Mouse (Mus musculus): ENCODE data around the gene Dtd1.

The Dtd1 gene

DNA sequence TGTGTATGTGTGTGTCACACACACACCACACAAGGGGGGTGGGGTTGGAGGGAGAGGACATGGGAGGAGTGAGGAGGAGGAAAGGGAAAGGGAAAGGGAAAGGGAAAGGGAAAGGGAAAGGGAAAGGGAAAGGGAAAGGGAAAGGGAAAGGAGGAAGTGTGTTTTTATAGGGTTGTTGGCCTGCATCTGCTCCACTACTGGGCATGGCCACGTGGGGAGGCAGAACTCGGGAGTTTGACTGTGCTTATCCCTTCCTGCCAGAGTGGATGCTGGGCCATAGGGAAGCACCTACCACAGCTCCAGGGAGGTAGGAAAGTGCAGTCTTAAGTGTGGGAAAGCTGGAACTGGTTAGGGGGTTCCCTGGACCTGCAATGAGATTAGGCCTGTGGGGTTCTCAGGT, 114.9 kb downstream of the Dtd1 start:
- DNase-seq (ENCODE audit: low spot score in 2 of 2) = no peak

DNA sequence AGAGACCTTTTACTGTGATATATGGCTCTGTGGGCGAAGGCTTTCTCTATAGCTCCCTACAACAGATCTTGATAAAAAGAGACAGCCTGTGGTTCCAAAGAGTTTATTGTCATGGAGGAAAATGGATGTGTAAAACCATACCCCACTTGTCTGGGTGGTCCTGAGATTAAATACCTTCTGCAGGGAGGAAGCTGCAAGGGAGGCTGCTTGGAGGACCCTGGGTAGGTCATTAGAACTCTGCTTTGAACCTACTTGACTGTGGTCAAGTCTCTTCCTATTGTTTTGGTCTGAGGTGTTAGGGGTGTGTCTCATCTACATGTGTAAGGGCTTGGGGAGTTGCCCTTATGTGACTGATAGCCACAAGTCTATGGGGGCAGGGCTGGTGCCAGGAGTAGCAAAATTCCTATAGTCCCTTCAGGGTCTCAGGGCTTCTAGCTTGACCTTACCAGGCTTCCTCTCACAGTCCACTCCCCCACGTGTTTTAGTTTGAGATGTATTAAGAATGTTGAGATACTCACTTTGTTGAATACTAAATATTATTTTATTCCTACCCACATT, 115.6 kb downstream of the Dtd1 start:
- DNase-seq (ENCODE audit: low spot score in 2 of 2) = no peak

DNA sequence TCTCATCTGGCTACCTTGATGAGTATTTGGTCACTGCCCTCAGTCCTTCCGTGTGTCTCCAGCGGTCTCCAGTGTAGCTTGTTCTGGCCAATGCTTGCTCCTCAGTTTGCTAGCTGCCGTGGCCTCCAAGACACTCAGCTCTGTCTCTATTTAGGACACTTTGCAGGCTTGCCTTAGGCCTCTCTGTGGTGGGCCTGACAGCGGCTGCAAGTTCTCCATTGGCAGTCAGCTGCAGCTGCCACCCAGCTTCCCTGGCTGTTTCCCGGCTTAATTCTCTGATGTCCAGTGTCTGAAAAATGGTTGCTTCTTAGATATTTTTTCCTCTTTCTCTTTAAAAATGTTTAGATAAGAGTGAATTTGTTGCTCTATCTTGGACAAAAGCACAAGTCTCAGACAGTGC, 116.6 kb downstream of the Dtd1 start:
- no peak for DNase-seq (ENCODE audit: low spot score in 2 of 2)

DNA sequence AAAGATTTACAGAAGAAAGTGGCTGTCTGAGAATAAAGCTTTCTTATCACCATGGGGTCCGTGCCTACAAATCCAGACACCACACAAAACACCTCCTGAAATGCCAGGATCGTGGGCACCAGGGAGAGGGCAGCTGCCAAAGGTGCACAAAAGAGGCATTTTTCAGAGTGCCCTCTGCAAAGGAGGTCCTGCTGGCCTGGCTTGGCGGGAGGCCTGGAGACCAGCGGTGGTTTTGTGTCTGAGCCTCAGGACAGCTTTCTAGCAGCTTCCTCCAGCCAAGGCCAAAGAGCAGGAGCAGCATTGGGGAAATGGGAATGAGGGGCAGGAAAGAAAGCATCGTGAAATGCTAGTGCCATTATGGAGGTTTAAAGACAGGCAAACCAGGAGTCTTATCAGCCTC, 118.6 kb downstream of the Dtd1 start:
- no peak for DNase-seq (ENCODE audit: low spot score in 2 of 2)

DNA sequence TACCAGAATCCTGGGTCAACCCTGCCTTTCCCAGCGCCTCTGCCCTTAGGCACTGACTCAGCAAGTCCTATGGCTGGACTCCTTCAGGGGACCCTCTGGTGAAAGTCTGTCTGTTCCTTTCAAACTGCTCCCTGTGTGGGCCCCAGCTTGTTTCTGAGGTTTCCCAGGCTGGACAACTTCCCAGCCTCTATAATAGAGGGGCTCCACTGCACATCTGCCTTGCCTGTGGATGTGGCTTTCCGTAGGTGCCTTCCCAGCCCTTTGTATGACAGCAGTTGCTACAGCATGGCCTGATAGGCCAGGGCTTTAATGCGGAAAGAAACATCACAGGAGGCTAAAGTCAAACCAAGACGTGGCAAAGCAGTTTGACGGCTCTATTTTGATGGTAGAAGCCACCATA, 119.6 kb downstream of the Dtd1 start:
- no peak for DNase-seq (ENCODE audit: low spot score in 2 of 2)

DNA sequence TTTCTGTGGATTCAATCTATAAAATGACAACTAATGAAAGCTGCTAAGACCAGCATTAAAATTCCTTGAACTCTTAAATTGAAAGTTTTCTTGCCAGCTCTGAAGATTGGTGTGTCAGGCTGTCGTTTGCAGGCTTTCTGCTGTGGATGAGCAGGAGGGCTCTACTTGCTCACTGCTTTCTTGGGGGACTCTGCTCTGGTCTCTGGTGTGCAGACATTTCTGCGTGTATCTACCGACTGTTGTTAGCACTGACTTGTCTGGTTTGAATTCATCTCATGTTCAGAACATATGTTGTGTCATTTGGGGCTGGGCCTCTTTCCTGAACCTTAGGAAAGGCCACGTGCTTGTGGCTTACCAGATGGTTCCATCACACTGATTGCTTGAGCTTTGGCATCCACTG, 120.0 kb downstream of the Dtd1 start:
- no peak for DNase-seq (ENCODE audit: low spot score in 2 of 2)

DNA sequence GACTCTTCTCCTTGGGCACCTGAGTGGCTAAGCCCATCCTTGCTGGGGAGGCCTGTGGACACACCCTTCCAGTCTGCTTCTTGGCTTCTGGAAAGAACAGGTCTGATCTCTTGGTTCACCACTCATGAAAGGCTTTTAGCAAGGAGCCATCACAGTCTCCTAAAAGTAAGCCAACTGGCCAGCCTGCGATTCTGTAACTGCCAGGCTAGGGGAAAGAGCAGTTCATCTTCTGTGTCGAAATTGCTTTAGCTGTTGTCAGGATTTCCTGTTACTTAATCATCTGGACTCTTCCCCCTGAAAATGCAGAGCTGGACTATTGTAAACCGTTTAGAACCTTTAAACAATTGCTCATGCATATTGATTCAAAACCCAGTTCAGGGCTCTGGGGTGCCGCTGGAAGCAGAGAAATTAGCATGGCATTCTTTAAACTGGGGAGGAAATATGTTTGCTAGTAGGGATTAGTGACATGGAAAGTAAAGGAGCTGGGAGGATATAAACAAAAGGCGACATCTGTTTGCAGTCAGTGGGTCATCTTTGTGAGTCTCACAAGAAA, 120.8 kb downstream of the Dtd1 start:
- no peak for DNase-seq (ENCODE audit: low spot score in 2 of 2)

DNA sequence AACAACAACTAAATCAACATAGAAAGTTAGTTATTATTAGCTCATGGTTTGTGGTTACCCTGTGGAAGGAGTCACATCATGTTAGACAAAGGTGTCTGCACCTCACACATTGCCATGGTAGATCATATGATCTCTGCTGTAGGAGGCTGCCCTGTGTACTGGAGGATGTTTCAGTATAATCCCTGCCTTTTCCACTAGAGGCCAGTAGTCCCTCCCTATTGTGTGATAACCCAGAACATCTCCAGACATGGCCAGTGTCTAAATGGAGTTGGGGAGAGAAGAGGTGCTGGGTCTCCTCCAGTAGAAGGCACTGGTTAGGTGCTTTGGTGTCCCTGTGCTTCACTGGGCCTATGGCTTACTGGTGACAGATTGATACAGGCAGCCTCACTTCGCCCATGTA, 125.0 kb downstream of the Dtd1 start:
- DNase-seq (ENCODE audit: low spot score in 2 of 2) = no peak

DNA sequence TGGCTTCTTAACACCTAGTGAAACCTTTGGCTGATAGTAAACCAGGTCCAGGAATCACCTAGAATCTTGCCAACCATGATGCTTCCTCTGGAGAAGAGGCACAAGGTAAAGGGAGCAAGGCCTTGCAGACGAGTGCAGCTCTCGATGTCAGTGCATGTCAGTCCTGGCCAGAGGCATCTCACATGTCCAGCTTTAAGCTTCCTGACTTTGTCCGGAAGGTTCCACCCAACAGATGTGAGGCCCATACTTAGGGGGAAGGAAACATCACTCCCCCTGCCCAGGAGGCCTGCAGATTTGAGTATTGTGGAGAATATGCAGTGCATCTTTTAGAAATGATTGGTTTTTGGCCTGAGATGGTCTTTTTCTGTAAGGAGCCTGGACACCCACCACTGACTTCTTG, 127.4 kb downstream of the Dtd1 start:
- no peak for DNase-seq (ENCODE audit: low spot score in 2 of 2)

DNA sequence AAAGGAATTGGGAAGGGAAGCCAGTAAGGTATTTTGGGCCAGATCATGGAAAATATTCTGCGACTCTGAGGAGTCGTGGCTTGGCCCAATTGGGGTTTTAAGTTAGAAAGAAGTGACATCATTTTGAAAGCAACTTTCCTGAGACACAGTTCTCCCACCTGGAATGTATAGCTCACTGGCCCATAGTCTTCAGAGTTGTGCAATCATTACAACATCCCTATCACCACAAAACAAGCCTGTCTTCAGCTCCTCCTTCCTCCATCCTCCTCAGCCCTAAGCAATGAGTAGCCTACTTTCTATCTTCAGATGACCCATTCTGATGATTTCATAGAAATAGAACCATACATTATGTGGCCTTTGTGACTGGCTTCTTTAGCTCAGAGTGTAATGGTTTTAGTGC, 130.1 kb downstream of the Dtd1 start:
- DNase-seq (ENCODE audit: low spot score in 2 of 2) = no peak

DNA sequence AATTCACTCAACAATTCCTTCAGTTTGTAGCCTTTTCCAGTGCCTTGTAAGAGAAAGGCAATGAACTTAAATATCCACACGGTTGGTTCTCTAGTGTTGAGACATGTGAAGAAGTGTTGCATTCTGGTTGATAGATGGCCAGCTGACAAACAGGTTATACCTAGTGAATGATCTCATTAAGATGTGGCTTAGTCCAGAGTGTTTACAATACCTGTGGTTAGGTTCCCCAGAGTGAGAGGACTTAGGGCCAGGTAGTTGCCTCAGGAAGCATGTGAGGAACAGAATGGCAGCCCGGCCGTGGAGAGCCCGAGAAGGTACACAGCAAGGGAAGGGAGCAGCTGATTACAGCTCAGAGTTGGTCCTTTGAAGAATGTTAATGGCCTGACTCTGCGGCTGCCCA, 138.5 kb downstream of the Dtd1 start:
- DNase-seq (ENCODE audit: low spot score in 2 of 2) = no peak

DNA sequence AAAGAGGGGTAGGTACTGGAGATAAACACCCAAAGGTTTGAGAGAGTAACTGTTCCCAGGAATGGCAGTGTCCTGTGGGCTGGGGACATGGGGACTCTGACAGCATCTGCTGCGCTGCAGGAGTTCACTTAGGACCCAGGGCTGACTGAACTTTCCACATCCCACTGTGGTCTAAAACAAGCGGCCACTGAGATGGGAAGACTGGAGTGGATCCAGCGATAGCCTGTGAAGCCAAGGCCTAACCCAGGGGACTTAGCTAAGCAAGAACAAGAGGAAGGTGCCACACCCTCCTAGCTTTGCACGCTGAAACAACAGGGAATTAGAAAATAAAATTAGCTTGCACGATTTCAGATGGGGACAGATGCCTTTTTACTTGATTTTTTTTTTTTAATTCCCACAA, 138.9 kb downstream of the Dtd1 start:
- no peak for DNase-seq (ENCODE audit: low spot score in 2 of 2)

DNA sequence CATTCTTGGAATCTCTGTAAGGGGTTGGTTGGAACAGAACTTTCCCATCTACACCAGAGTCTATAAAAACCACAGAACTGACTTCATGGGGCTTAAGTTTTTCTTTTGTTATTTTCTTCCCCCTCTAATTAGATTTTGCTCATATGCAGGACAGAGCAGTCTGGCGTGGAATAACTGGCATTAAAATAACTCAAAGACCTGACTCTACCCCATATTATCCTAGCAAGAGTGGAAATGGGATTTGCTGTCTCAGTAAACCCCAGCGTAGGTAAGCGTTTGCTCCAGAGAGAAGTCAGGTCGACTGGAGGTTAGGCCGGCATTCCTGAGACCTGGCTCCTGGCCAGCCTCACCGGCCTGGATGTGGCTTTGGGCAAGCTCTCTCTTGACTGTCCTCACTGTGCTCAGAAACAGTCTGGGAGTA, 140.9 kb downstream of the Dtd1 start:
- DNase-seq (ENCODE audit: low spot score in 2 of 2) = no peak

DNA sequence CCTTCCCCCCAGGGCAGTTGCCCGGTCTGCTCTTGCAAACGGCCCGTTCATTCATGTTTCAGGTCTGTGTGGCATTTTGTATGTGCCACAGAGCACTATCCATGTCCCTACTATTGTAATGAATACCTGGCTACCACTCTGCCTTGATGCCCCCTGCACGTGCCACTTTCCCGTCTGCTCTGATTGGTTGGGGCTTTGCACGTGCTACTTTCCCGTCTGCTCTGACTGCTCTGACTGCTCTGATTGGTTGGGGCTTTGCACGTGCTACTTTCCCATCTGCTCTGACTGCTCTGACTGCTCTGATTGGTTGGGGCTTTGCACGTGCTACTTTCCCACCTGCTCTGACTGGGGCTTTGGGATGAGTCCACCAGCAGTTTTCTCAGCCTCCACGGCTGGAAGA, 142.3 kb downstream of the Dtd1 start:
- DNase-seq (ENCODE audit: low spot score in 2 of 2) = no peak

DNA sequence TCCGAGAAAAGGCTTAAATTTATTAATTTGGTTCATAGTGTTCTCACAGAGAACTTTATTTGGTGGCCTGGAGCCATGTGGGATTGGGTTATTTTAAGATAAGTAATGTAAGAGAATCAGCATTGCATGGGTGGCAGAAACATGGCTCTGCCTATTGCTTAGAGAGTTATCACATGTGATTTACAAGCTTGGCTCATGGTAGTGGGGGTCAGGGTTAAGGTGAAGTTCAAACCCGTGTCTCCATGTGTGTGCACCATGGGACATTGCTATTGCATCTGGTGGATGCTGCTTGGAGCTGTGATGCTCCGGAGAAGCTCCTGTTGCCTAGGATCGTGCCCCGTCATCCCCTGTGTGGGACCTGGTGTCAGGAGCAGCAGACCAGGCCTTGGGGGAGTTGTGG, 143.6 kb downstream of the Dtd1 start:
- no peak for DNase-seq (ENCODE audit: low spot score in 2 of 2)

DNA sequence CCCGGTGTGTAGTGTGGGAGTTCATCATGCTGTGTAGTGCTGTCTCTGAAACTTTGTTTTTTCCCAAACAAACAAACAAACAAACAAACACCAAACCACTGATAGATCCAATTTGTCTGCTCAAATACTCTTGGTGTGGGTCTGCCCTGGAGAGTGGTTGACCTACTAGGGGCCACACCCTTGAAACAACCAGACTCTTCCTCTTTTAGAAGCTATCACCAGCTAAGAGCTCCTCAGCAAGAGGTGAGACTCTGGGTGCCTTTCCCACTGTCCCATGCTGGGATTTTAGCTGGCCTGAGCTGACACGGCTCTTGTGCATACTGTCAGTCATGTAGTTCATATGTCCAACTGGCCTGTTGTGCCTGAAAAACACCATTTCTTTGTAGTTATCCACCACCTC, 145.6 kb downstream of the Dtd1 start:
- DNase-seq (ENCODE audit: low spot score in 2 of 2) = no peak

DNA sequence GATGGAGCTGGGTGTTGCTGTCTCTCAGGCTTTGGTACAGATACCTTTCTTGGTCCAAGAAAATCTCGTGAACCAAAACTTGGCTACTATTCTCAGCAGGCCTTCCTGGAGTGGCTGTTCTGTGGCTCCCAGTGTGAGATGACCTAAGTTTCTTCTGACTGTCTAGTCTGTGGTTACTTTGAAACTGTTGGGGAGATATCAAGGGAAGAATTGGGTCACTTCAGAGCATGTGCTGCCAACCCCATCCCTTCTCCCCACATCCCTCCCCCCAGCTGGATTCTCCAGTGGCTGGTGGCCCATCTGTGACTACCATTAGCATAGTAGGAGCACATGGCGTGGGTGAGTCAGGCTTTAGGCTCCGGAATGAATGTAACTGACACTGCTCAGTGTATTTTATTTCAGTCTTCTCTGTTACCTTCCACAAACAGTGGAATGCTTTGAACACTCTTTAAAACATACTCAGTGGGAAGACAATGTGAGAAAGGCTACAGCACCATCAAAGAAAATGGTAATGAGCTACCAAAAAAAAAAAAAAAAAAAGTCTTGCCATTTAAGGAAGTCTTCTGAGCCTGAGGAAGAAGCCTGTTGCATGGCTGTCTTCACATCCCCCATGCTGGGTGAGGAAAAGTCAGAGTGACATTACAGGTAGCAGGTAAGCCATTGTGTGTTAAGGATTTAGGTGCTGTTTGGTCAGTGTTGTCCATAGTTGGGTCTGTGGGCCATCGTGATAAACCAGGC, 146.5 kb downstream of the Dtd1 start:
- DNase-seq (ENCODE audit: low spot score in 2 of 2) = no peak

DNA sequence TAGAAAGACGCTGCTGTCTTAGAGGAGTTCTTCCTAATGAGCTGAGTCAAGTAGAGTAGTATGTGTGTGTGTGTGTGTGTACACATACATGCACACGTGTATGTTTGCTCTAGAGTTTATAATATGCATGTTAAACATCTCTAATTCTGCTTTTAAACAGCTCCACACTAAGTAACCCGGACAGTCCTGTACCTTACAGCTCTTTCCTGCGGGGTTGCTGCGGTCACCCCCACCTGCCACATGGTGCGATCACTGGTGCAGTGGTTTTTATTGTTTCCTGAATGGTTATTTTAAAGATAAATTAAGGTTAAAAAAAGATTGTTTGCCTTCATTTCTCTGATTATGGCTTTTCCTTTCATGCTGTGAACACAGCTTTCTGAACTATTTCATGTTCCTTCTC, 153.9 kb downstream of the Dtd1 start:
- DNase-seq (ENCODE audit: low spot score in 2 of 2) = no peak

DNA sequence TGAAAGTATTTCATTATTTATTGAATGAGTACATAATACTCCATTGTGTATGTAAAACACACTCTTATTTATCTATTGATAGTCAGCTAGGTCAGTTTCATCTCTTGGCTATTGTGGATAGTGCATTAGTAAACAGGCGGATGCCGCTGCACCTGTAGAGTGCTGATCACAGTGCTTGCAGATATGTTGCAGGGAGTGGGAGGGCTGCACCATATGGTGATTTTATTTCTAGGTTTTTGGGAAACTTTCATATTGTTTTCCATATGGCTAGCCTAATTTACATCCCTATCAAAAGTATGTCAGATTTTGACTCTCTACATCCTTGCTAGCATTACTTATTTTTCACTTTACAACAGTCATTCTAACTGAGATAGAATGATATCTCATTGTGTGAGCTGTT, 155.3 kb downstream of the Dtd1 start:
- DNase-seq (ENCODE audit: low spot score in 2 of 2) = no peak

DNA sequence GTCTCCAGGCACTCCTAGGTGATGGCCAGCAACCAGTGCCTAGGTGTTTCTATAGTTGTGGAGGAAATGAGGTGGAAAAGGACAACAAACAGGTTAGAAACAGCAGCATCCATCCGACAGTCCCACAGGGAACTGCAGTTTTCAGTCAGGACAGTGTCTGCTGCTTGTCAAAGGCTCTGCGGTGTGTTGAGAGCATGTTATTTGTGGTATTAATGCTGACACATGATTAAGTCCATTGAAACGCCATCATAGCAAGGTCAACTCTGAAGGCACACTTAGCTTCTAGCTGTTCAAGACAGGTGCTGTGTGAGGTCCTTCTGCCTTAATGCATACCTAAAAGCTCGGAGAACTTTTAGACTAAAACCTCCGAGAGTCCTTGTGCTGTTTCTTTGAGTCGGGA, 161.0 kb downstream of the Dtd1 start:
- DNase-seq (ENCODE audit: low spot score in 2 of 2) = no peak

DNA sequence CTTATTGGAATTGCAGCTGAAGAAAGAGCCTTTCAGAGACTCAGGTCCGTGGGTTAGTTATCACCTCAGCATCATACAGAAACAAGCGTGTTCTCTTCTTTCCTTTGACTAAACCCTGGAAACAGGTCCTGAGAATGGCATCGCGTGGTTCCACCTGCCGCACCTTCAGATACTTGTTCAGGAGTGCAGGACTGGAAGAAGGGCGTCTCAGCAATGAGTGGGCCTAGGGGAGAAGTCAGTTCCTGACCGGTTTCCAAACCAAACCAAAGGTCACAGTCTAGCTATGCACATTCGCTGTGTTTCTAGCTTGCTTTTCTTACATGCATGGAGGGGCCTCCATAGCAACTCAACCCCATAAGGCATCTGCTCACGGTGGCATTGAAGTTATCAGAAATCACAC, 164.0 kb downstream of the Dtd1 start:
- DNase-seq (ENCODE audit: low spot score in 2 of 2) = no peak

DNA sequence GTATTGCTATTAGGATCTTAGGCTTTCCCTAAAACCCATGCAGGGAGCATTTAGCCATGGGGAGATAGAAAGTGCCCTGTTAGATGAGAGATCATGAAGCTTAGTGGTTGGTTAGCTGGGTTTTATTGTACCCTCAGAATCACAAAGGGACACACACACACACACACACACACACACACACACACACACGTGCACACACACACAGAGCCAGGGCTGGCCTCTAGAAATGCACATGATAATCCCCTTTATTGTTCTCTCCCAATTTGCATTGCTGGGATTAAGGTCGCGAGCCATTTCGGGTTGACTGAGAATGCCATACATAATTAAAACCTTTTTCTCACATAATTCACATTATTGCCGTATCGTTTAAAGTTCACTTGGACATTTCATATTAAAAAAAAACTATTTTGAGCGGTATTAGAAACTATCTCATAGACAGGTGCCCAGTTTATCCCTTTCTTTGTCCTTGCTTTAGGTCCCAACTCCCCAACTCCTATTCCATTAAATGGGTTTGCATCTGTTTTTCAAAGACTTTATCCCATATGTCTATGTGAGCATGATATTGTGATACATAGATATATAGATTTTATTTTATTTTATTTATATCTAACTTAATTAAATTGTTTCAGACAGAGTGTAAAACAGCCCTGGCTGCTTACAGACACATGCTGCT, 164.6 kb downstream of the Dtd1 start:
- DNase-seq (ENCODE audit: low spot score in 2 of 2) = no peak

DNA sequence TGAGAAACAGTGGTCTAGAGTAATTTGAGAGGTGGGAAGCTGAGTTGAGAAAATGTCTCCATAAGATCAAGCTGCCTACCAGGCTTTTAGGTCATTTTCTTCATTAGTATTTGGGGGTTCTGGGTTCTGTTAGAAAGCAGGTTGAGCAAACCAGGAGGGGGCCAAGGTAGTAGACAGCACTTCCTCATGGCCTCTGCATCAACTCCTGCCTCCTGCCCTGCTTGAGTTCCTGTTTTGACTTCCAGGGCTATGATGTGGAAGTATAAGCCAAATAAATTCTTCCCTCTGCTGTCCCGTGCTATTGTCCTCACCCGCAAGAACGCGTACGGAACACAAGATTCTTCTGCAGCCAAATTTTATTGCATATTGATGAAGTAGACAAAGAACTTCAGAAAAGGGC, 165.5 kb downstream of the Dtd1 start:
- no peak for DNase-seq (ENCODE audit: low spot score in 2 of 2)
